Mouse (Mus musculus) spleen, postnatal 36 days (tissue): ENCODE measurements around the gene Mbnl2.

Experiments used
- DNase-seq, 2 experiments: peaks; one replicate each; pipeline ENCODE4 v3.0.0; 2022; ENCODE audit warnings: low spot score in 2 of 2, mixed read lengths in 1 of 2

The Mbnl2 gene

DNA sequence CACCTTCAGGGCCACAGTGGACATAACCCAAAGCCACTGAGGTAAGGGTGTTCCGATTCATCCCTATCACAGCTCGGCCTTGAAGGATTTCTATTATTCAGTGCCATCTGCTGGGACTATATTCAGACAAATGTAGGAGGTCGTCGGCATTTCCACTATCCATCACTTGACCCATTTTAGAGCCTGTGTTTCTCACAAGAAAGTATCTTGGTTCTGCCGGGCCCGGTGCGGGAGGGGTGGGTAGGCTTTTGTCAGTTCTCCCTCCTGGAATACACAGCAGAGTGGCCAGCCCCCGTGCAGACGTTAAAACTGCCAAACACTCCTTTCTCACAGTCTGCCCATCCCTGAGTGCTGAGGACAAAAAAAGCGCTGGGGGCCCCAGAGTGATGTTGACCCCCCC lies 134.4 kb downstream of the Mbnl2 start:
- no peak for DNase-seq

DNA sequence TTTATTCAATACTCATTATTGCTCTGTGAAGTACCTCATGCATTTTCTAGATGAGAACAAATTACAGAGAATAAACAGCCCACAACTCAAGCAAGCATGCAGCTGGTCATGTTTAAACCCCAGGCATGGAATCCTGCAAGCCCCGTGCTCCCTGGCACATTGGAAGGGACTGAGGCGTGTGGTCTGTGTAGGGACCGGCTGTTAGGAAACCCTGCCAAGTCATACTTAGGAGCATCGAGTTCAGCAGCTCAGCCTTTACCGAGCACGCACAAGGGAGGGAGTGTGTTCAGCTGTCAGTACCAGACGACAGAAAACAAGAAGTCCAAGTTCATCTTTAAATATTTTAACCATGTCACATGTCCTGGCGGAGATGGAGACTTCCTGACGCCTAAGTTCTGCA lies 141.4 kb downstream of the Mbnl2 start:
- no peak for DNase-seq

DNA sequence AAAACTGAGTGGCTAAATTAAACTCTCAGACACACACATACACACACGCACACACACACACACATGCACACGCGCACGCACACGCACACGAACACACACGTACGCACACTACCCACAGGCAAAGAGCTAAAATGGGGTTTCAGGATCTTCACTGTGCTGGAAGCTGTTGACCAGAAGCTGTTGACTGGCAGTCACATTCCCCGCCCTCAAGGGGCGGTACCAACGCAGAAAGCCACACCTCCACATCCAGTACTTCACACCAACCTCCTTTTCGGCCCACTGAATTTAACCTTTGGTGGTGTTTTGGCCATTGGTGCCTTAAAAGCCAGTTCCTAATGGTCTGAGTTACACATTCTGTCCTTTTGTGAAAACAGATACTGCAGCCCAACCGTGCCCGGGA lies 143.5 kb downstream of the Mbnl2 start:
- no peak for DNase-seq

DNA sequence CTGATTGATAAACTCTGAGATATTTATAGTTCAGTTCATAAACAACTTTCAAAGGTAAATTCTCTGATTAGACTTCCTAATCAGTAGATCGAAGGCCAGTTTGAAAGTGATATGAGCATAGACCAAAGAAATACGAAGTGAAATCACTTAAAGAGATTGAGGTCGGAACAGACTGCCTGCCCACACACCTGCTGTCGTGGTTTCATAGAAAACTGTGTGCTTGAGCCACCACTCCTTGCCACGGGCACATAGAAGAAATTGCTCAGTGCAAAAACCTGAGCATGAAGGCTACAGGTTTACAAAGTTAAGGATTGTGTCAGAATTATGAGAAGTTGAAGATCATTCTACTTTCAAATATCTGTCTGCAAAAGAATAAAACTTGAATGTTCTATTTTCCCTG lies 153.0 kb downstream of the Mbnl2 start:
- DNase-seq, result no peak

DNA sequence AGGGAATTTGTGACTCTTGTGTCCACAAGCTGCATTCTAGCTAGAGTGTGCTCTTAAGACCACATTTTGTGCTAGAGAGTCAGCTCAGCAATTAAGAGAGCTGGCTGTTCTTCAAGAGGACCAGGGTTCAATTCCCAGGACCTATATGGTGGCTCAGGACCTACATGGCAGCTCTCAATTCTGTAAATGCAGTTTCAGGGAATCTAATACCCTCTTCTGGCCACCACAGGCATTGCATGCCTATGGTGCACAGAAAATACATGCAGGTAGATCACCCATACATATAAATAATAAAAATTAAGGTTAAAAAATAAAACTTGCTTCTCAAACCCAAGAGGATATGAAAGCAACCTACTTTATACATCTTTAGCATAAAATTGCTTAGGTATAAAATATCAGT lies 157.3 kb downstream of the Mbnl2 start:
- DNase-seq, result peak in 1 of 2 experiments; percentile 8

DNA sequence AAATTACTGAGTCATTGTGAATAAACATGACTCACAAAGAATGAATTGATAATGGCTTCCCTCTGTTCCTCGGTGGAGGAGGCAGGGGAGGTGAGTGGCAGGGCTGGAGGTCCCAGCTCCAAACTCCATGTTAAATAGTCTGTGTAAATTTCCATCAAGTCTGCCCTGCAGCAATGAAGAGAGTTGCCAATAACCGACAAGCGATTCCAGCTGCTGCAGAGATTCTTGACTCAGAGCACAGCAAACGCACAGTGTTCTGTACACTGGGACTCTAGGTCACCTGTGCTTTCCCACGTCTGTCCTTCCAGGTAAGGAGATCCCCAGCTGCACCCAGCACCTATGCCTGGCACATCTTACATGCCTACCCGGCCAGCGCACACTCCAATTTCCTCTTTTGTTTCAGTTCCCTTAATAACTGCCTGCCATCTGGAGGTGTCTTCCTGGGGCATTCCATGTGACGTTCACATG lies 158.5 kb downstream of the Mbnl2 start:
- no peak for DNase-seq

DNA sequence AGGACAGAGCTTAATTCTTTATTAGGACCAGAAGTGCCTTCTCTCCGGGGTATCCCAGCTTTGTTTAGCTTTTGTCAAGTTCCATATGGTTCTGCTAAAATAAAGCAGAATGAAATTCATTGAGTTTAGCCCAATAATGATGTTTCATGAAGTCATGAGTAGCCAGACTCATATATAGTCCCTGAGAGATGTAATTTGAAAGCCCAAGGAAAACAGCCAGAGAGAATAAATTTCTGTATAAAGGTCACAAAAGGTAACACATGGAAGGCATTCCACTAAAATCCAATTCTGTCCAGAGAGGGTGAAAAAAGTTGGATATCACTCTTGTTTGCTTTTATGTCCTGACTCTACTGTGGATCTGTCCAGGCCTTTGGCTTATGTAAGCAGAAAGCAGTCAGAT lies 159.4 kb downstream of the Mbnl2 start:
- no peak for DNase-seq

DNA sequence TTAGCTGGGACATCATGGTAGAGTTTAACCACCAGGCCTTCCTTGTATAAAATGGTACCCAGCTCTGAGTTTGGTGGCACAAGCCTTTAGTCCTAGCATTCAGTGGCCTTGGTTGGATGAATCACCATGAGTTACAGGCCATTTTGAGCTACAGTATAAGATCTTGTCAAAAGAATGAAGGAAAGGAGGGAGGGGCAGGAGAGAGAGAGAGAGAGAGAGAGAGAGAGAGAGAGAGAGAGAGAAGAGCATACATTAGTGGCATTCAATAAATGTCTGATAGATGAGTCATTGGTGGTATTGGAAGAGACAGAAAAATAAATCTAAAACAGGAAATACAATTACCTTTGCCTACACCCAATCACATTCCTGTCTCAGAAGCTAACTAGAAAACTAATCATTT lies 165.2 kb downstream of the Mbnl2 start:
- no peak for DNase-seq

DNA sequence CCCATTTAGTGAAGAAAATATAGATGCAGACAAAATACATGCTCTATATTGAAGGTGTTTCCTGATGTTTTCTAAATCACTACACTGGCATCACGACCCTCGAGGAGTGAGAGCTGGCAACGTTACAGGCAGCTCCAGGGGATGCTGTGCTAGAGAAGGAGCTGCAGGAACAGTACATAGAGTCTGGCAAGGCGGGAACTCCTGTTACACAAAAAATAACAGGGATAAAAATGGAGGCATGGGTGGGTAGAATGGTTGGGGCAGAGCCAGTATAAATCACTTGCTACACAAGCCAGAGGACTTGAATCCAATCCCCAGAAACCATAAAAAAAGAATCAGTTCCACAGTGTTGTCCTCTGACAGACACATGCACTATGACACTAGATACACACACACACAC lies 165.8 kb downstream of the Mbnl2 start:
- DNase-seq, result no peak

DNA sequence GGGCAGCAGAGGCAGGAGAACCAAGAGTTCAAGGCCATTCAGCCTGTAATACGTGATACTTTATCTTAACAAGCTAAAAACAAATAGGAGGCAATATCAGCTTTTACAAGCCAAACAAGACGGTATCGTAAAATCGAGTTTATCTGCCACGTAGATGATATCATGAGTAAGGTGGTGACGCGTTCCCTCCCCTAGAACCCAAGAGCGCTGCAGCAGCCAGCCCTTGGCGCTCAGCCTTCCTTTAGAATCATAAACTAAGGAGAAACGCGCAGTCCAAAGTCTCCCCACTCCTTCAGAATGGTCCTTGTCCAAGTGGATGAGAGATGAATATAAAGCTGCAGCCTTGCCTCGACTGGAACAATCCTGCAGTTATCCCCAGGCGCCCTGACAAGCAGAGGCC lies 166.4 kb downstream of the Mbnl2 start:
- no peak for DNase-seq

DNA sequence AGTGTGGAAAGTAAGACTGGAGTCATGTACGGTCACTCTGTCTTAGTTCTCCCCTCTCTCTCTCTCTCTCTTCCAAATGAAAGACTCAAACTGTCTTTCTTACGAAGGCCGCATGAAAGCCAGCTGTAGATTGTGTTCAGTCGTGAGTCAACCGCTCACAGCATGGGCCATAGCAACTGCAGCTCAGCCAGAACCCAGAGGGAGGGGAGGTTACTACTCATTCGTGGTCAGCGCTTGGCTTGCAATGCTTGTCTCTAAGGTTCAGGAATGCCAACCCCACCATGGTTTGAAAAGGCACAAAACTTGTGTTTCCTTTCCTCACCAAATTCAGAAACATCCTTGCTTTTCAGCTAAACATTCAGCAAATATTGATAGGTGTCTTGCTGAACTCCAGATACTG lies 178.8 kb downstream of the Mbnl2 start:
- no peak for DNase-seq

DNA sequence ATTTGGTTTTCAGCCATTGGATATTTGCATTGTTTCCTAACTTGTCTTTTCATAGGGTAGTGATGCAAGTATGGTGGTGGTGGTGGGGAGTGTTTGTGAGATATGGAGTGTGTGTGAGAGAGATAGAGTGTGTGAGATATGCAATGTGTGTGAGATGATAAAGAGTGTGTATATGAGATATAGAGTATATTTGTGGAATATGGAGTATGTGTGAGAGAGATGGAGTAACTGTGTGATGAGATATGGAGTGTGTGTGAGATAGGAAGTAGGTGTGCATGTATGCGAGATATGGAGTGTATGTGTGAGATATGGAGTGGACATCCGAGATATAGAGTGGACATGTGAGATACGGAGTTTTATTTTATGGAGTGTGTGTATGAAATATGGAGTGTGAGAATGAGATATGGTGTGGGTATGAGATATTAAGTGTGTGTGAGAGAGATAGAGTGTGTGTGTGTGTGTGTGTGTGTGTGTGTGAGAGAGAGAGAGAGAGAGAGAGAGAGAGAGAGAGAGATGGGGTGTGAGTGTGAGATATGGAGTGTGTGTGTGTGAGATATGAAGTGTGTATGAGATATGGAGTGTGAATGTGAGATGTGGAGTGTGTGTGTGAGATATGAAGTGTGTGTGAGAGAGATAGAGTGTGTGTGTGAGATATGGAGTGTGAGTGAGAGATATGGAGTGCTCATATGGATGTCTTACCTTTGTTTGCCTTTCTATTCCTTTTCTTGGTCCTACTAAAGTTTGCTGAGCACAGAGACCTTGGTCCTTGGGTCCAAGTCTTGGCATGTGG lies 188.7 kb downstream of the Mbnl2 start:
- no peak for DNase-seq

DNA sequence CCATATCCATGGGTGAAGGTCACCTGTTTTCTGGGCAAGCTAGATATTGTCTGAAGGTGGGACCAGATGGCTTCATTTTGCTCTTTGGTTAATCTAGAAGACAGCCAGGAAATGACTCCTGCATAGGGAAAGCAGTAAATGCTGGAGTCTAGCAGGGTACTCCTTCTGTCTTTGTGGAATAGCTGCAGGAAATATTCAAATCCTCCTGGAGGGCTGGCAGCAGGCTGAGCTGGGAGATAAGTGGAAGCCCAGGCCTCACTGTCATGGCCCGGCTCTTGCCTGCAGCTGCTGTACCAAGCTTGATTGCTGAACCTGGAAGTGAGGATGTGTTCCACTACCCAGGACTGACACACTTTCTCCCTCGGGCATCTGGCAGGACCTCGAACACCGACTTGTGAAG lies 191.3 kb downstream of the Mbnl2 start:
- no peak for DNase-seq

DNA sequence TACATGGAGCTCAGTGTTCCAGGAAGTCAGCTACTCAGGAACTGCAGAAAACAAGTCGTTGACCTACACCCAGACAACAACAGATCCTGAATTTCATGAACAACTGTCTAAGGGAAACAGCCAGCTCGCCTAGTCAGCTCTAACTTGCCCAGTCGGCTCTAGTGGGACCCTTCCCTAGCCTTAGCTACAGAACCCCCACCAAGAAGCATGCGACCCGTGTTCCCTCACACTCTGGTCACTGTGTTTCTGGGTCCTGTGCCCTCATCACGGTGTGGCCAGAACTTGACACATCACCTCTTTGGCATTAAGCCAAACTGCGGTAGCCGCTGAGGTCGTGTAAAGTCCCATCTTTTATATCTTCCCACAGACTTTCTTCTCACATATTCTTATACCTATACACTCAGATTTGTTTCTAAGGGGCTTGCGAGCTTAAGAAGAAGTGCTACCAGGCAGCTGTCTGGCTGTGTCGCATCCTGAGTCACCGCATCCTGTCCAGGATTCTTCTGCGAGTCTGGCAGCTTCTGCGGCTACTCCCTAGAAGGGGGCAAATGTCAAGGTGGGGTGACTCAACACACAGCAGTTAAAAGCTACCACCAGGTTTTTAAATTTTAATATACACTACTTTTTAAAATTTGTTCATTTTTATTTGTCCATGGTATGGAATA lies 193.8 kb downstream of the Mbnl2 start:
- DNase-seq, result no peak

DNA sequence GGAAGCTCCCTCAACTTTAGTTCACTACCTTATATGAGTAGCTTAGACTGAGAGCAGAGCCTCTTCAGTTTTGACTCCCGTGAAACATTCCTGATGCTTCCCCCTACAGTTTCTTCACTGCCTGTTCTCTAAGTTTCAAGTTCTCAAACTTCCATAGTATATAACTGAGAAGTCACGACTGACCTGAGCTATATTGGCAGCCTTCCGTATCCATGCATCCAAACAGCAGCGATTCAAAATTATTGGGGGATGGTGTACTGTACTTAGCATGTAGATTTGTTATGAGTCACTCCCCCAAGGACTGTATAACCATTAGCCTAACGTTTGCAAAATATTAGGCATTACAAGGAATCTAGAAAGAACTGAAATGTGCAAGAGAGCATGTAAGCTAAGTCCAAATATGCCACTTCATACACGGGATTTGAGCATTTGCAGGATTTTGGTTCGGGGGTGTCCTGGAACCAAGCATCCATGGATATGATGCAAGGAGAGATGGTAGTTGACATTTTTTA lies 200.8 kb downstream of the Mbnl2 start:
- no peak for DNase-seq

DNA sequence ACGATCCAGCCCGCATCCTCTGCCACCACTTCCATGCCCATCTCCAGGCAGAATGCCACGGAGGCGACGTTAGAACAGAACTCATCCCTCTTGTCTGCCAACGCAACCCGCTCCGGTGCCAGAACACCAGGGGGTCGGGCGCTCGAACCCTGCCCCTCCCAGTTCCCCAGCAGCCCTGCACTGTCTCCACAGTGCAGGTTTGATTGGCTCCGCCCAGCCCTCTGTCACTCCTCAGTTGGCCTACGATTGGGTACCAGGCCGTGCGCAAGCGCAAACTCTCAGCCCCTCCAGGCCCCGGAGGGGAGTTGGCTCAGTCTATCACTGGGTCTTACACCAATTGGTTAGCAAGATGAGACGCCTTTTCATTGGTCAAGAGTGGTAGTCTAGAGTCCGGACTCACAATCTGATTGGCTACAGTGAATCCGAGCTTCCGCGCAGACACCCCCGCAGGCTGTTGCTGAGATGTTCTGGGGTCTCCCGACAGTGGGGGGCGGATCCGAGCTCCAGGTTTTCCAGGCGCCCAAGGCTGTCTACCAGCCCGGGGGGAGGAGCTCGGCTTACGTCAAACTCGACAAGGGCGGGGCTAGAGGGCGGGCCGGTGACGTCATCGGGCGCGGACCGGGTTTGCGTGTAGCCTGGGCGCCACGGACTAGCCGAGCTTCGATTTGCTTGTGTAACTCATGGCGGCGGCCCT lies 202.0 kb downstream of the Mbnl2 start:
- DNase-seq, result peak; percentile 95 to 96

DNA sequence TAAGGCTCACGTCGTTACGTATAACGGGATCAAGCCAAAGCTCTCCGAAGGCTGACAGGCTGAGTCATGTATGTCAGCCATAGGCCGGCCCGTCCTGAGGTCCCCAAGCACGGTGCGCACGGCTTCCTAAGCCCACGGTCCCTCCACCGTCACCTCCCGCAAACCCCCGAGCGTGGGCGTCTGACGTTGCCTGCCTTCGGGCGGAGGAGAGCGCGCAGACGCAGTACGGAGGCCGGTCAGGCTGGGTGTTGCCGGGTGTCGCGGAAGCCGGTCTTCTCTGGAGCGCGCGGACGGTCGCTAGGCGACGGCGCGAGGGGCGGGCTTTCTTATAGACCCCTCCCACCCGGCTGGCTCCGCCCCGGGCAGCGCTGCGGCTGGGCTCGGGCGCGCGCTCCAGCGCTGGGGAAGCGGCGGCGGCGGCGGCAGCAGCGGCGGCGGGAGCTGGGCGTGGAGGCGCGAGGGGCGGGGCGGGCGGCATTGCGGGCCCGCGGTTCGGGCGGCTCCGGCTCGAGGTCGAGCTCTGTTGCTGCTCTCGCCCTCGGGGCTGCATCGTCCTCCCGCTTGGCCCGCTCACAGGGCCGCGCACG lies 202.6 kb downstream of the Mbnl2 start, which contains the start of gene Rap2a:
Rap2a (plus strand) TSS at position 463 of the 587 bp plus-strand sequence.
- peak; percentile 94 to 96 for DNase-seq

DNA sequence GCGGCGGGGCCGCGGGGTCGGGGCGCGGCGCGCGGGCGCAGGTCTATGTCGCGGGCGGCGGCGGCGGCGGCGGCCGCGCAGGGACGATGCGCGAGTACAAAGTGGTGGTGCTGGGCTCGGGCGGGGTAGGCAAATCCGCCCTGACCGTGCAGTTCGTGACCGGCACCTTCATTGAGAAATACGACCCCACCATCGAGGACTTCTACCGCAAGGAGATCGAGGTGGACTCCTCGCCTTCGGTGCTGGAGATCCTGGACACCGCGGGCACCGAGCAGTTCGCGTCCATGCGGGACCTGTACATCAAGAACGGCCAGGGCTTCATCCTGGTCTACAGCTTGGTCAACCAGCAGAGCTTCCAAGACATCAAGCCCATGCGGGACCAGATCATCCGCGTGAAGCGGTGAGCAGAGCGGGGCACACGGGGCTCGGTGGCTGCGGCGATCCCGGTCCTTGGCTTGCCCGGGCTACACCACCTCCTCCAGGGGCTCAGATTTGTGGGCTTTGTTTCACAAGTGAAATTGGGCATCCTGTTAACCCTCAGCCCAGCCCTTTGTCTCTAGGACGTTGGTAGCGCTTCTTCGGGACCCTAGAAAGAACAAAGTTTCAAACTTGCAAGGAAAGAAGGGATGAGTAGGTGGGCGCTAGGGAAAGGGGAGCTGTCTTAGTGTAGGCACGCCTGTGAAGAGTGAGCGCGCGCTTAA lies 203.3 kb downstream of the Mbnl2 start:
- peak in 1 of 2 experiments; percentile 14 for DNase-seq

DNA sequence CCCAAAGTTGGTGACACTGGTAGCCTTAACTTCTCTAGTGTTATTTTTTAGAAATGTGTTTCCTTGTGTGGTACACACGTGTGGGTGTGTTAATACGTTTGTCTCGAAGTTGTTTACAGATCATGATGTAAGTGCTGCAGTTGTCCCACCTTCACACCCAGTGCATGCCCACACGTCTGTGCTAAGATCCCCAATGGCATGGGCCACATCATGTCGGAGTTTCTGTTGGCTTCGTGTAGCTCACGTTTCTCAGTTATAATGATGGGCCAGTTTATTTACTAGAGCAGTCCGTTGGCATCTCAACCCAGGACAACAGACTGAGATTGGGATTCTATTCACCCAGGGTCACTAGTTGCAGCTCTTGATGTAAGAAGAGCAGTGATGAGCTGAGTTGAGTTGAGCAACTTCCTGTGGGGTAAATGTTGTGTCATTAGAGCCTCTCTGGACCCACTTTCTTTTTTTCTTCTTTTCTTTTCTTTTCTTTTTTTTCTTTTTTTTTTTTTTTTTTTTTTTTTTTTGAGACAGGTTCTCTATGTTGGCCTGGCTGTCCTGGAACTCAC lies 205.0 kb downstream of the Mbnl2 start:
- no peak for DNase-seq

DNA sequence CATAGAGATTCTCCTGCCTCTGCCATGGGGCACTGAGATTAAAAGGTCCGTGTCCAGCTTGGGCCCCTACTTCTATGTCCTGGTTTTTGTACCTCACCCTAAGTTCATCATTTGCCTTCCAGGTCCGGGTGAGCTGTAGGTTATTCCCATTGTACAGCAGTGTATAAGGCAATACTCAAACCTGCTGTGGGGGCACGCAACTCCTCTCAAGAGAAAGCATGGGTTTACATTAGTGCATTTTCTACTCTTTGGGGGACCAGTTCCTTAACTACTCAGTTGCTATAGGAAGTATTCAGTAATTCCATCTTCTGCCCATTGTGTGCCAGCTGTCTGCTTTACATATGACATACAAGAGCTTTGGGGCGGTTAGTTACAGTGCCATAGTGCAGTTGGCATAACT lies 205.5 kb downstream of the Mbnl2 start:
- no peak for DNase-seq
